Mouse (Mus musculus) heart, embryonic 14.5 days (tissue): ENCODE data around the gene Zfhx3. TPM values are rescaled to one million over a fixed set of nuclear protein-coding genes. Genes with fewer than 3 reads are reported as not detected.

Source experiments
- ATAC-seq: fragments of 200-750 bp; cut with Nextera tagmentation; 2 replicates; pipeline ENCODE4 v1.8.0; 2017; ENCODE audit warnings: low read depth, moderate TSS enrichment; ENCODE audit not compliant: insufficient number of reproducible peaks, insufficient read depth, low FRiP score
- H3K27ac ChIP-seq, 2 experiments: fragments of 200-500 bp in 1 of 2; fragments of 300-500 bp in 1 of 2; sonication (generic) in 1 of 2; replicated peaks in 1 of 2; 2 replicates each; pipeline ENCODE4 v1.5.1; 2012 to 2014; ENCODE audit warnings: low read depth in 2 of 2, low read length in 2 of 2, control low read depth in 1 of 2, mild to moderate bottlenecking in 1 of 2, mixed read lengths in 1 of 2; ENCODE audit not compliant: control insufficient read depth in 1 of 2, insufficient read depth in 1 of 2
- H3K27me3 ChIP-seq: fragments of 300-500 bp; sonication (generic); 2 replicates; pipeline ENCODE4 v1.6.1; 2014; ENCODE audit warnings: mild to moderate bottlenecking, low read length, control low read depth; ENCODE audit not compliant: control insufficient read depth, insufficient read depth
- H3K36me3 ChIP-seq: fragments of 300-500 bp; sonication (generic); 2 replicates; pipeline ENCODE4 v1.6.1; 2014; ENCODE audit warnings: mild to moderate bottlenecking, control low read depth, low read length, mixed read lengths; ENCODE audit not compliant: control insufficient read depth, insufficient read depth
- H3K4me1 ChIP-seq, 2 experiments: fragments of 200-500 bp in 1 of 2; fragments of 300-500 bp in 1 of 2; sonication (generic) in 1 of 2; 2 replicates each; pipeline ENCODE4 v1.6.1; 2012 to 2014; ENCODE audit warnings: low read length in 2 of 2, control low read depth in 1 of 2, mixed read lengths in 1 of 2; ENCODE audit not compliant: control insufficient read depth in 2 of 2, insufficient read depth in 2 of 2
- H3K4me2 ChIP-seq: fragments of 300-500 bp; sonication (generic); 2 replicates; pipeline ENCODE4 v1.6.1; 2014; ENCODE audit warnings: mild to moderate bottlenecking, low read length
- H3K4me3 ChIP-seq, 2 experiments: fragments of 200-500 bp in 1 of 2; fragments of 300-500 bp in 1 of 2; sonication (generic) in 1 of 2; 2 replicates each; pipeline ENCODE4 v1.5.1; 2012 to 2014; ENCODE audit warnings: low read length in 2 of 2, mild to moderate bottlenecking in 2 of 2, control low read depth in 1 of 2, low read depth in 1 of 2, moderate library complexity in 1 of 2; ENCODE audit not compliant: control insufficient read depth in 1 of 2, insufficient read depth in 1 of 2
- H3K9ac ChIP-seq: fragments of 300-500 bp; sonication (generic); 2 replicates; pipeline ENCODE4 v1.6.1; 2014; ENCODE audit warnings: mild to moderate bottlenecking, low read length
- H3K9me3 ChIP-seq: fragments of 300-500 bp; sonication (generic); 2 replicates; pipeline ENCODE4 v1.6.1; 2016; ENCODE audit warnings: low read length, control low read depth; ENCODE audit not compliant: control insufficient read depth
- WGBS: fragments of 180-500 bp; shearing (Covaris S2); extraction: QIAGEN DNeasy Blood & Tissue Kit; methylation state at CpG from one replicate; pipeline ENCODE4 v1.1.7; 2014; 5-methylcytosine and 5-hydroxymethylcytosine counted together
- polyA plus RNA-seq: library from polyadenylated mRNA; unstranded; fragments of >200 nt; fragmentation: Nextera tagmentation; extraction: Ambion mirVana; gene quantifications from 2 replicates; pipeline ENCODE4 v1.2.1, GENCODE M21; 2014

Gene Zfhx3
- polyA plus RNA-seq, 1 experiment from 2014 or later, result 6.4 TPM

DNA sequence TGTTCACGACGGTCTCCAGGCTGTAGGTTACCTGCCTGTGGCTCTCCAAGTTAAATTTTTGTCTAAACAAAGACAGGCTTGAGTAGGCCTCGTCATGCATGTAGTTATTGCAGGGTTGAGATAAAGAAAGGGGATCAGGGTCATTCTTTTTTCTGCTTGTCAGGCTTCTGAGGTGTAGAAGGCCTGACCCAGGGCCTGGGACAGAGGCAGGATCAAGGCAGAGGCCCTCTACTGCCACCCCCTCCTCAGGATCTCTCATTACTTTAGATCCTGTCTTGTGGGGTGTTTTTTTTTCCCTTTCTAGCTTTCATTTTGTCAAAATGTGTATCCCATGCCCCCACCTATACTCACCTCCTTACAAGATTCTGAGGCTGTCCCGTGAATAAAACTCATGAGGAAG is 770.2 kb downstream of the Zfhx3 start:
- Histone ChIP-seq H3K36me3 (no peaks in the 10 kb centered on the region), H3K4me3 (0 out of 4 replicates have a peak overlapping the region, but pooled peaks of 1 of the 2 experiments have one; percentile 5), H3K4me2 (peak overlapping the region; percentile 72), H3K27ac (peak overlapping the region; percentile 84 to 93; a peak in 3 of 4 replicates), H3K9ac (peak overlapping the region; percentile 69), H3K9me3 (no peaks in the 10 kb centered on the region), H3K4me1 (peaks cover 46 to 84% of the 10 kb centered on the region in 2 experiments), H3K27me3 (no peaks in the 10 kb centered on the region)
- 39% methylated on average over 4 of the region's 4 CpGs for WGBS
- ATAC-seq, result no peak

- Histone ChIP-seq H3K9ac (peak overlapping the region; percentile 83), H3K27me3 (no peaks in the 10 kb centered on the region), H3K4me3 (peak overlapping the region; percentile 2 to 75; a peak in 3 of 4 replicates), H3K4me2 (peak overlapping the region; percentile 72), H3K9me3 (no peaks in the 10 kb centered on the region), H3K36me3 (no peaks in the 10 kb centered on the region), H3K4me1 (peaks cover 53 to 85% of the 10 kb centered on the region in 2 experiments), H3K27ac (peak overlapping the region; percentile 76 to 84)
- 29% methylated on average over 19 of the region's 19 CpGs for whole genome bisulfite sequencing
- no peak for ATAC-seq
These were observed 771.1 kb downstream of the Zfhx3 start for GRCm38 (mm10) chr8:108713346-108714142.

- ATAC-seq, result no peak
- Histone ChIP-seq H3K4me1 (peaks cover 51 to 80% of the 10 kb centered on the region in 2 experiments), H3K9me3 (no peaks in the 10 kb centered on the region)
These were observed 771.7 kb downstream of the Zfhx3 start for GRCm38 (mm10) chr8:108714143-108714635.

GRCm38 (mm10) chr8:108714636-108715415 is 772.4 kb downstream of the Zfhx3 start:
- peak overlapping the region; percentile 83 for H3K9ac ChIP-seq
- H3K4me1 ChIP-seq, result peaks cover 49 to 75% of the 10 kb centered on the region in 2 experiments
- H3K27ac ChIP-seq, result peak overlapping the region; percentile 75 to 76
- H3K36me3 ChIP-seq, result no peaks in the 10 kb centered on the region
- peak overlapping the region; percentile 72 for H3K4me2 ChIP-seq
- no peaks in the 10 kb centered on the region for H3K27me3 ChIP-seq
- H3K9me3 ChIP-seq, result no peaks in the 10 kb centered on the region
- peak overlapping the region; percentile 75 to 91 for H3K4me3 ChIP-seq
- under 1% methylated on average over 51 of the region's 84 CpGs for WGBS
- peak; percentile 68 for ATAC-seq

More at GRCm38 (mm10) chr8:108714143-108714635, 771.7 kb downstream of the Zfhx3 start:
- H3K36me3 ChIP-seq, result no peaks in the 10 kb centered on the region
- H3K27ac ChIP-seq, result peak overlapping the region; percentile 75 to 76
- peak overlapping the region; percentile 72 for H3K4me2 ChIP-seq
- H3K4me3 ChIP-seq, result peak overlapping the region; percentile 75 to 91
- peak overlapping the region; percentile 83 for H3K9ac ChIP-seq
- 5% methylated on average over 19 of the region's 21 CpGs for WGBS
- H3K27me3 ChIP-seq, result no peaks in the 10 kb centered on the region

GRCm38 (mm10) chr8:108715416-108715948 is 773.0 kb downstream of the Zfhx3 start:
- peak overlapping the region; percentile 83 for H3K9ac ChIP-seq
- H3K4me3 ChIP-seq, result peak overlapping the region; percentile 75 to 91
- WGBS, result 16% methylated on average over 11 of the region's 11 CpGs
- ATAC-seq, result no peak
- no peaks in the 10 kb centered on the region for H3K27me3 ChIP-seq
- H3K4me2 ChIP-seq, result peak overlapping the region; percentile 72
- H3K9me3 ChIP-seq, result no peaks in the 10 kb centered on the region
- no peaks in the 10 kb centered on the region for H3K36me3 ChIP-seq
- peaks cover 49 to 74% of the 10 kb centered on the region in 2 experiments for H3K4me1 ChIP-seq
- H3K27ac ChIP-seq, result peak overlapping the region; percentile 39 to 75; a peak in 3 of 4 replicates

DNA sequence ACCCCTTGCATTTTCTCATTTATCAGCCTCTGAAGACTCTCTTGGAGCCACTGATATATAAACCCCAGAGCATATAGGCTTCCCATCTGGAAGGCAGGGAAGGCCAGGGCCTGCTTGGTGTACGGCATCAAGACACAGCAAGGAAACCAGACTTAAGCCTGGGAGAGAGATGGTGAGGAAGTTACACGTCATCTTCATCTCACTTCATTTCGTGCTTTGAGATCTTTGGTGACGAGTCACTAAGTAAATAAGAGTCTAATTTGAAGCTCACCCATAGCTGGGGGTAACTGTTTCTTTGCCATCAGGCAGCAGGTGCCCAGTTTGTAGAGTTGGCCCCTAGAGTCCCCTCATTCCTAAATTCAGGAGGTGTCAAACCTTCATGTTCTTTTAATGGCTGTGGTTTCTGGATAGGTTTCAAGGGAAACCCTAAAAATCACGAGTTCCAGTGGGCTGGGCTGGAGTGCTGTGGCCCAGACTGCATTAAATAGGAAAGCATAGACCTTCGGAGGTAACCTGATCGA is 773.9 kb downstream of the Zfhx3 start:
- no peaks in the 10 kb centered on the region for H3K9me3 ChIP-seq
- H3K4me3 ChIP-seq, result no peak overlapping the region
- WGBS, result 39% methylated on average over 7 of the region's 7 CpGs
- peak overlapping the region; percentile 72 for H3K4me2 ChIP-seq
- peaks cover 48 to 67% of the 10 kb centered on the region in 2 experiments for H3K4me1 ChIP-seq
- no peaks in the 10 kb centered on the region for H3K36me3 ChIP-seq
- ATAC-seq, result no peak
- H3K9ac ChIP-seq, result no peak overlapping the region
- no peak overlapping the region for H3K27ac ChIP-seq
- no peaks in the 10 kb centered on the region for H3K27me3 ChIP-seq

- no peaks in the 10 kb centered on the region for H3K36me3 ChIP-seq
- no peaks in the 10 kb centered on the region for H3K9me3 ChIP-seq
- no peak overlapping the region for H3K27ac ChIP-seq
- no peak overlapping the region for H3K4me3 ChIP-seq
- no peaks in the 10 kb centered on the region for H3K27me3 ChIP-seq
- H3K9ac ChIP-seq, result no peak overlapping the region
- 61% methylated on average over 8 of the region's 8 CpGs for WGBS
- H3K4me2 ChIP-seq, result no peak overlapping the region
- ATAC-seq, result no peak
- H3K4me1 ChIP-seq, result peaks cover 42 to 59% of the 10 kb centered on the region in 2 experiments
These were observed 775.1 kb downstream of the Zfhx3 start for GRCm38 (mm10) chr8:108717545-108717944.
